Mouse (Mus musculus) heart, postnatal 0 days (tissue): ENCODE results near the gene Zfp940. TPM values are rescaled to one million over a fixed set of nuclear protein-coding genes. Genes with fewer than 3 reads are reported as not detected.

Source experiments
- ATAC-seq: fragments of 200-750 bp; cut with Nextera tagmentation; 2 replicates; pipeline ENCODE4 v1.8.0; 2017; ENCODE audit warnings: low read depth, moderate number of reproducible peaks, moderate library complexity; ENCODE audit not compliant: insufficient read depth
- DNase-seq: peaks from one replicate; pipeline ENCODE4 v3.0.0-alpha.2; 2016; ENCODE audit warnings: low spot score
- H3K27ac ChIP-seq: fragments of 300-500 bp; sonication (generic); 2 replicates; pipeline ENCODE4 v1.5.1; 2014; ENCODE audit warnings: low read depth, mild to moderate bottlenecking
- H3K27me3 ChIP-seq: fragments of 300-500 bp; sonication (generic); 2 replicates; pipeline ENCODE4 v1.6.1; 2014; ENCODE audit warnings: low read length, mixed read lengths; ENCODE audit not compliant: control insufficient read depth, insufficient read depth
- H3K36me3 ChIP-seq: fragments of 300-500 bp; sonication (generic); replicated peaks from 2 replicates; pipeline ENCODE4 v1.6.1; 2014; ENCODE audit warnings: low read length, mixed read lengths; ENCODE audit not compliant: control insufficient read depth, insufficient read depth
- H3K4me1 ChIP-seq: fragments of 300-500 bp; sonication (generic); 2 replicates; pipeline ENCODE4 v1.6.1; 2014; ENCODE audit warnings: antibody characterized with exemption; ENCODE audit not compliant: control insufficient read depth, insufficient read depth
- H3K4me2 ChIP-seq: fragments of 300-500 bp; sonication (generic); 2 replicates; pipeline ENCODE4 v1.6.1; 2014; ENCODE audit warnings: low read depth, mild to moderate bottlenecking, low read length, moderate library complexity
- H3K4me3 ChIP-seq: fragments of 300-500 bp; sonication (generic); 2 replicates; pipeline ENCODE4 v1.5.1; 2014; ENCODE audit warnings: low read depth, low read length
- H3K9ac ChIP-seq: fragments of 300-500 bp; sonication (generic); replicated peaks from 2 replicates; pipeline ENCODE4 v1.6.1; 2014; ENCODE audit warnings: low read depth, low read length, mixed read lengths
- H3K9me3 ChIP-seq: fragments of 300-500 bp; sonication (generic); replicated peaks from 2 replicates; pipeline ENCODE4 v1.6.1; 2016; ENCODE audit warnings: low read length; ENCODE audit not compliant: control insufficient read depth
- CTCF ChIP-seq: IDR thresholded peaks from 2 replicates; pipeline ENCODE4 v1.5.1; 2016; ENCODE audit warnings: antibody characterized with exemption, control low read depth, low read depth
- EP300 ChIP-seq: IDR thresholded peaks from 2 replicates; pipeline ENCODE4 v1.6.1; 2016; ENCODE audit warnings: antibody characterized with exemption, low read depth
- WGBS: fragments of 180-500 bp; shearing (Covaris S2); extraction: QIAGEN DNeasy Blood & Tissue Kit; methylation state at CpG from one replicate; pipeline ENCODE4 v1.1.7; 2014; 5-methylcytosine and 5-hydroxymethylcytosine counted together
- polyA plus RNA-seq: library from polyadenylated mRNA; unstranded; fragments of >200 nt; fragmentation: Nextera tagmentation; extraction: Ambion mirVana; gene quantifications from 2 replicates; pipeline ENCODE4 v1.2.1, GENCODE M21; 2015
- total RNA-seq: library from RNA; depleted of rRNA; stranded (reverse); fragments of >200 nt; gene quantifications from 2 replicates; pipeline ENCODE4 v1.2.3, GENCODE M21; 2014; ENCODE audit warnings: low replicate concordance

Gene Zfp940
- total and polyA plus RNA-seq, 2 experiments from 2014 or later = 0.55 to 2.7 TPM

DNA sequence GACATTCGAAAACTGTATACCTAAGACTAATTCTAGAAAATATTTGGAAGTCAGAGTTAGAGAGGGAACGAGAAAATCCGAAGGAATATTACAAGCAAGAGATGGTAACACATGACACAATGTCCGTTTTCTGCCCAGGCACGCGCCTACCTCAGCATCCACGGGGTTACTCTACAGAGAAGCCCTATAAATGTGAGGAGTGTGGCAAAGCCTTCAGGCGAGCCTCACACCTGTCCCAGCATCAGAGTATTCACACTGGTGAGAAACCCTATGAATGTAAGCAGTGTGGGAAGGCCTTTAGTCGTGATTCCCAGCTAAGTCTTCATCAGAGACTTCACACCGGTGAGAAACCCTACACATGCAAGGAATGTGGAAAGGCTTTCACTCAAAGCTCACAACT is 20.8 kb upstream of the Zfp940 start:
- ATAC-seq = no peak
- WGBS = 90% methylated on average over 10 of the region's 10 CpGs
- H3K4me1 ChIP-seq = no peaks in the 10 kb centered on the region

DNA sequence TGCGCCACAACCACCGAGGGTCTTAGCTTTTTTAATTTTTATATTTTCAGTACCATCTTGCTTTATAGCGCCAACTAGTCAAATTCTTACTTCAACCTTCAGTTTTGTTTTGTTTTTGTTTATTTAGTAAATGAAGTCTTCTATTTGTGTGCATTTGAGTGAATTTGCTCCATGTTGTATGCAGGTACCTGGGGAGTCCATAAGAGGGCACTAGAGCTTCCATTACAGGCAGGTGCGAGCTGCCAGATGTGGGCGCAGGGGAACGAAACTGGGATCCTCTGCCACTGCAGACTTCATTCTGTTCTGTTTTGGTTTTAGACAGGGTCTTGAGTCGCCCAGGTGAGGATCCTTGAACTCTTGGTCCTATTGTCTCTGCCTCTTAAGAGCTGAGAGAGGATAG is 8.2 kb upstream of the Zfp940 start:
- Histone ChIP-seq H3K4me2 (no peak overlapping the region), H3K4me3 (no peak overlapping the region), H3K9ac (no peak overlapping the region), H3K4me1 (0 out of 2 replicates have a peak, but pooled peaks cover 5% of the 10 kb centered on the region), H3K36me3 (0 out of 2 replicates have a peak, but pooled peaks cover 6% of the 10 kb centered on the region), H3K27me3 (no peaks in the 10 kb centered on the region), H3K27ac (no peak overlapping the region), H3K9me3 (0 out of 2 replicates have a peak, but pooled peaks cover 4% of the 10 kb centered on the region)
- no peak for ATAC-seq
- 90% methylated on average over 7 of the region's 7 CpGs for WGBS
- no peak for DNase-seq
- no peak for TF ChIP-seq EP300
- TF ChIP-seq CTCF = 0 out of 2 replicates have a peak, but pooled peaks have one; percentile 20

More for the DNA sequence above, 20.8 kb upstream of the Zfp940 start:
- Histone ChIP-seq H3K27ac (no peak overlapping the region), H3K27me3 (no peaks in the 10 kb centered on the region), H3K9me3 (peaks cover 47% of the 10 kb centered on the region), H3K9ac (no peak overlapping the region), H3K36me3 (peaks cover 20% of the 10 kb centered on the region), H3K4me3 (no peak overlapping the region), H3K4me2 (no peak overlapping the region)
- TF ChIP-seq EP300 (no peak), CTCF (no peak)
- DNase-seq = no peak

DNA sequence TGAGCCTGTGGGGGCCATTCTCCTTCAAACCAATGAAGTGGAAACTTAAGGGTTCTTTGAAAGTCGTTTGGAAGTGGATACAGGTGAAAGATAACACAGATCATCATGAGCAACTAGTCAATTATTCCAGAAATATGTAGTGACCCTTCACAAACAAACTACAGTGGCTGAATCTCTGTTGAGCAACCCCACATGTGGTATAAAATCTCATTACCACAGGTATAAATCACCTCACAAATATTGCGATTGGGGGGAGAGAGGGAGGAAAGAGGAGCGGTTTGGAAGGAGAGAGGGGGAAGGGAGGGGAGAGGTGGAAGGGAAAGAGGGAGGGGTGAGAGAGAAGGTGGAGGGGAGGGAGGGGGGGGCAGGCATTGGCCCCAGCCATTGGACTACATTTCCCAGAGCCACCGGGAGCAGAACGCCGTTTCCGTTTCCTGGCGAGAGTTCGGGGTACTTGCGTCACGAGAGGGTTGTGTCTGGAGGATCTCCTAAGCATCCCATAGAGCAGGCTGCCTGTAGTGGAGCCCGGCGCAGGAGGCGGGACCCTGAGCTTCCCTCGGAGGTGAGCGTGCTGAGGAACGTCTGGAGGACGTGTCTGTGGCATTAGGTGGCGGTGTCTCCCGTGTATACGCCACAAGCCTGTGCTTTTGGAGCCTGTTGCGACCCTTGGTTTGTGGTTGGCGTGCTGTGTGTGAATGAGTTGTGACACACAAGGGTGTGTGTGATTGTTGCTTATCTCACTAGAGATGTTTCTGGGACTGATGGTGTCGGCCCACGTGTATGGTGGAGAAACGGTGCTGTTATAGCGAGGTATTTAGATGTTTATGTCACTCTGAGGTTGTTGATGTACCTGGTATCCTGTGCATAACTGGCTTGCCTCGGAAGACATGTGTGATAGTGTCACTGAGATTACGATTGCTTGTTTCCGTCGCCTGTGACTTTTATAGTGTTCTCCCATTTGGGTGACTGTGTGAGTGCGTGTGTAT is 6.4 kb upstream of the Zfp940 start, which contains the start of gene Zfp420:
Gene Zfp420 (plus strand): TSS at position 448 of the 986 bp plus-strand sequence.
- peak within 1 kb of the TSS; percentile 87 for H3K4me2 ChIP-seq
- no peak within 1 kb of the TSS for H3K27ac ChIP-seq
- H3K4me1 ChIP-seq = 0 out of 2 replicates have a peak, but pooled peaks cover 5% of the 10 kb centered on the region
- H3K9ac ChIP-seq = peak within 1 kb of the TSS; percentile 53
- DNase-seq (peak; percentile 93), ATAC-seq (peak; percentile 97)
- WGBS = 2% methylated on average over 32 of the region's 32 CpGs
- peak within 1 kb of the TSS; percentile 58 for H3K4me3 ChIP-seq
- H3K27me3 ChIP-seq = no peaks in the 10 kb centered on the region
- 0 out of 2 replicates have a peak, but pooled peaks cover 6% of the 10 kb centered on the region for H3K36me3 ChIP-seq
- 0 out of 2 replicates have a peak, but pooled peaks cover 4% of the 10 kb centered on the region for H3K9me3 ChIP-seq
- no peak for TF ChIP-seq EP300
- no peak for TF ChIP-seq CTCF

- Histone ChIP-seq H3K4me3 (peak overlapping the region; percentile 56), H3K36me3 (no peaks in the 10 kb centered on the region), H3K9me3 (no peaks in the 10 kb centered on the region), H3K4me1 (peaks cover 7% of the 10 kb centered on the region; the same call in 1 of the 2 replicates), H3K27ac (no peak overlapping the region), H3K4me2 (peak overlapping the region; percentile 79), H3K27me3 (no peaks in the 10 kb centered on the region), H3K9ac (0 out of 2 replicates have a peak overlapping the region, but pooled peaks have one; percentile 8)
- no peak for TF ChIP-seq EP300
- TF ChIP-seq CTCF = no peak
- ATAC-seq (no peak), DNase-seq (no peak)
- 51% methylated on average over 9 of the region's 9 CpGs for WGBS
Measured at GRCm38 (mm10) chr7:29852831-29853218, 644 bp downstream of the Zfp940 start.

DNA sequence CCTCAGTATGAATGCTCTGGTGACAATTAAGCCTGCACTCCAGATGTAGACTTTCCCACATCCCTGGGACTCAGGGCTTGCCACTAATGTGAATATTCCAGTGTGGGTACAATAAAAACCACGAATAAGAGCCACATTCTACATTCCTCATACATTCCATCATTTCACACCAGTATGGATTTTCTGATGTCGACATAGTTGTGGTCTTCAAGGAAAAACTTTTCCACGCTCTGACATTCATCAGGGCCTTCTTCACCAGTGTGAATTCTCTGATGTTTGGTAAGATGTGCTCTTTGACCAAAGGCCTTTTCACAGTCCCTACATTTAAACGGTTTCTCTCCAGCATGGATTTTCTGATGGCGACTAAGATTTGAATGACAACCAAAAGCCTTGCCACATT is 8.9 kb downstream of the Zfp940 start:
- Histone ChIP-seq H3K9ac (no peak overlapping the region), H3K4me2 (no peak overlapping the region), H3K27ac (no peak overlapping the region), H3K36me3 (no peaks in the 10 kb centered on the region), H3K4me3 (no peak overlapping the region), H3K9me3 (no peaks in the 10 kb centered on the region), H3K4me1 (no peaks in the 10 kb centered on the region), H3K27me3 (no peaks in the 10 kb centered on the region)
- no peak for DNase-seq
- 82% methylated on average over 5 of the region's 5 CpGs for WGBS
- no peak for ATAC-seq
- TF ChIP-seq EP300 (no peak), CTCF (no peak)
